Mouse (Mus musculus) olfactory bulb, adult 2 months (tissue): ENCODE results near the gene Nup93.

Experiments
- CTCF ChIP-seq: fragments of 200-500 bp; IDR thresholded peaks from 2 replicates; pipeline ENCODE4 v1.5.1; 2012; ENCODE audit warnings: low read depth, mild to moderate bottlenecking, low read length, moderate library complexity; ENCODE audit not compliant: insufficient read depth
- POLR2A ChIP-seq: fragments of 200-500 bp; IDR thresholded peaks from 2 replicates; pipeline ENCODE4 v1.6.1; 2012; ENCODE audit warnings: mild to moderate bottlenecking, low read depth, low read length, moderate library complexity; ENCODE audit not compliant: insufficient read depth

DNA sequence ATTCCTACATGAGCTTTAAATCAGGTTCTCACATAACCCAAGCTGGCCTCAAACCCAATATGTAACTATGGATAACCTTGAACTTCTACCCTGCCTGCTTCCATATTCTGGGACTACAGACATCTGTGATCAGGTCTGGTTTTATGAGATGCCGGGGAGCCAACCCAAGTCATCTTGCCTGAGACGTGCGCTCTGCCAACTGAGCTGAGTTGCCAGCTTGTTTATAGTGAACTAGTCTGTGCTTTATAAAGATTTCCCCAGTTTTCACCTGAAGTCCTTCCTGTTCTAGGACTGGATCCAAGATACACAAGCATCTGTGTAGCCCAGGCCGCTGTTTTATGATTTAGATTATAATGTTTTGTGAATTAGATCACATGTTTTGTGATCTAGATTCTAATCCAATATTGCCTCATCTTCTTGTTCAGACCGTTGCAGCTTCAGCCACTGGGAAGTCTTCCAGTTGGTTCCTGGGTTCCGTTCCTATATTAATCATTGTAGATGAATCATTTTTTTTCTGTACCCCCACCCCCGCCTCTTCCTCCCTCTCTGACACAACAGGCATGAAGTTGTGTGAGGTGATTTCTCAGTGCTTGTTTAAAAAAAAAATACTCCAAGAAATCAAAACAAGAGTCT, 19.7 kb upstream of the Nup93 start:
- TF ChIP-seq CTCF (no peak), POLR2A (no peak)
